Mouse (Mus musculus): ENCODE measurements around the gene Exoc3l4.
A peak's percentile ranks its signal among the peaks of the same experiment; 100 is the strongest.

The Exoc3l4 gene

GRCm38 (mm10) chr12:111416921-111417779 lies at the start of gene Exoc3l4:
Gene Exoc3l4 (plus strand): TSS chr12:111417017.
- DNase-seq (ENCODE audit: low read depth, low spot score): no peak

- no peak for DNase-seq (ENCODE audit: low read depth, low spot score)
These were observed 49.8 kb upstream of the Exoc3l4 start for GRCm38 (mm10) chr12:111367065-111367464.

GRCm38 (mm10) chr12:111370249-111370648 lies 46.6 kb upstream of the Exoc3l4 start:
- DNase-seq (ENCODE audit: low read depth, low spot score): no peak

GRCm38 (mm10) chr12:111371905-111372304 lies 44.9 kb upstream of the Exoc3l4 start:
- no peak for DNase-seq (ENCODE audit: low read depth, low spot score)

GRCm38 (mm10) chr12:111373411-111373810 lies 43.4 kb upstream of the Exoc3l4 start:
- DNase-seq (ENCODE audit: low read depth, low spot score): no peak

GRCm38 (mm10) chr12:111374727-111375126 lies 42.1 kb upstream of the Exoc3l4 start:
- no peak for DNase-seq (ENCODE audit: low read depth, low spot score)

- no peak for DNase-seq (ENCODE audit: low read depth, low spot score)
These were observed 41.3 kb upstream of the Exoc3l4 start for GRCm38 (mm10) chr12:111375559-111375958.

GRCm38 (mm10) chr12:111376053-111376452 lies 40.8 kb upstream of the Exoc3l4 start:
- no peak for DNase-seq (ENCODE audit: low read depth, low spot score)

- no peak for DNase-seq (ENCODE audit: low read depth, low spot score)
These were observed 39.9 kb upstream of the Exoc3l4 start for GRCm38 (mm10) chr12:111376826-111377331.

GRCm38 (mm10) chr12:111377376-111377973 lies 39.3 kb upstream of the Exoc3l4 start, which contains the start of gene Cdc42bpb:
Gene Cdc42bpb (minus strand): TSS chr12:111377718.
- peak; percentile 88 for DNase-seq (ENCODE audit: low read depth, low spot score)

- no peak for DNase-seq (ENCODE audit: low read depth, low spot score)
These were observed 38.8 kb upstream of the Exoc3l4 start for GRCm38 (mm10) chr12:111377986-111378490.

- DNase-seq (ENCODE audit: low read depth, low spot score): no peak
These were observed 38.0 kb upstream of the Exoc3l4 start for GRCm38 (mm10) chr12:111378812-111379211.

GRCm38 (mm10) chr12:111385883-111386641 lies 30.8 kb upstream of the Exoc3l4 start:
- DNase-seq (ENCODE audit: low read depth, low spot score): no peak

GRCm38 (mm10) chr12:111386642-111387120 lies 30.1 kb upstream of the Exoc3l4 start:
- DNase-seq (ENCODE audit: low read depth, low spot score): no peak

GRCm38 (mm10) chr12:111387146-111387545 lies 29.7 kb upstream of the Exoc3l4 start:
- no peak for DNase-seq (ENCODE audit: low read depth, low spot score)

- no peak for DNase-seq (ENCODE audit: low read depth, low spot score)
These were observed 22.8 kb upstream of the Exoc3l4 start for GRCm38 (mm10) chr12:111394008-111394407.

- DNase-seq (ENCODE audit: low read depth, low spot score): no peak
These were observed 19.8 kb upstream of the Exoc3l4 start for GRCm38 (mm10) chr12:111396997-111397396.

GRCm38 (mm10) chr12:111401454-111402184 lies 15.2 kb upstream of the Exoc3l4 start:
- DNase-seq (ENCODE audit: low read depth, low spot score): peak; percentile 78

- no peak for DNase-seq (ENCODE audit: low read depth, low spot score)
These were observed 11.9 kb upstream of the Exoc3l4 start for GRCm38 (mm10) chr12:111404880-111405279.

GRCm38 (mm10) chr12:111406622-111407021 lies 10.2 kb upstream of the Exoc3l4 start, which contains the start of gene Lbhd2:
Gene Lbhd2 (plus strand): TSS chr12:111406809.
- no peak for DNase-seq (ENCODE audit: low read depth, low spot score)

- DNase-seq (ENCODE audit: low read depth, low spot score): no peak
These were observed 7.2 kb upstream of the Exoc3l4 start for GRCm38 (mm10) chr12:111409583-111409982.
